Mouse (Mus musculus) hindbrain, embryonic 16.5 days (tissue): Measurements from ENCODE around the gene Gnaq. TPM values are rescaled to one million over a fixed set of nuclear protein-coding genes. Genes with fewer than 3 reads are reported as not detected.

ENCODE experiments used
- ATAC-seq: fragments of 200-750 bp; cut with Nextera tagmentation; 2 replicates; pipeline ENCODE4 v1.8.0; 2017; ENCODE audit warnings: moderate TSS enrichment, moderate library complexity
- H3K27ac ChIP-seq: fragments of 300-500 bp; sonication (generic); 2 replicates; pipeline ENCODE4 v1.5.1; 2014; ENCODE audit warnings: low read depth, mild to moderate bottlenecking, control low read depth, low read length, moderate library complexity
- H3K27me3 ChIP-seq: fragments of 300-500 bp; sonication (generic); replicated peaks from 2 replicates; pipeline ENCODE4 v1.6.1; 2014; ENCODE audit warnings: low read length; ENCODE audit not compliant: control insufficient read depth, insufficient read depth
- H3K36me3 ChIP-seq: fragments of 300-500 bp; sonication (generic); 2 replicates; pipeline ENCODE4 v1.6.1; 2014; ENCODE audit warnings: mild to moderate bottlenecking, low read length, moderate library complexity, mixed read lengths; ENCODE audit not compliant: control insufficient read depth, insufficient read depth
- H3K4me1 ChIP-seq: fragments of 300-500 bp; sonication (generic); 2 replicates; pipeline ENCODE4 v1.6.1; 2014; ENCODE audit warnings: low read depth, low read length; ENCODE audit not compliant: control insufficient read depth, insufficient read depth
- H3K4me2 ChIP-seq: fragments of 300-500 bp; sonication (generic); 2 replicates; pipeline ENCODE4 v1.6.1; 2014; ENCODE audit warnings: mild to moderate bottlenecking, low read length, control low read depth, moderate library complexity
- H3K4me3 ChIP-seq: fragments of 300-500 bp; sonication (generic); 2 replicates; pipeline ENCODE4 v1.5.1; 2014; ENCODE audit warnings: mild to moderate bottlenecking, low read length, control low read depth, moderate library complexity
- H3K9ac ChIP-seq: fragments of 300-500 bp; sonication (generic); 2 replicates; pipeline ENCODE4 v1.6.1; 2014; ENCODE audit warnings: low read depth, mild to moderate bottlenecking, control low read depth, low read length, moderate library complexity
- H3K9me3 ChIP-seq: fragments of 300-500 bp; sonication (generic); 2 replicates; pipeline ENCODE4 v1.6.1; 2014; ENCODE audit warnings: mild to moderate bottlenecking, low read length, moderate library complexity; ENCODE audit not compliant: control insufficient read depth
- WGBS: fragments of 180-500 bp; shearing (Covaris S2); extraction: QIAGEN DNeasy Blood & Tissue Kit; methylation state at CpG from one replicate; pipeline ENCODE4 v1.1.7; 2014; 5-methylcytosine and 5-hydroxymethylcytosine counted together
- polyA plus RNA-seq: library from polyadenylated mRNA; unstranded; fragments of >200 nt; fragmentation: Nextera tagmentation; extraction: Ambion mirVana; gene quantifications from 2 replicates; pipeline ENCODE4 v1.2.1, GENCODE M21; 2015

The Gnaq gene
- polyA plus RNA-seq, 1 experiment from 2014 or later: 104 TPM

DNA sequence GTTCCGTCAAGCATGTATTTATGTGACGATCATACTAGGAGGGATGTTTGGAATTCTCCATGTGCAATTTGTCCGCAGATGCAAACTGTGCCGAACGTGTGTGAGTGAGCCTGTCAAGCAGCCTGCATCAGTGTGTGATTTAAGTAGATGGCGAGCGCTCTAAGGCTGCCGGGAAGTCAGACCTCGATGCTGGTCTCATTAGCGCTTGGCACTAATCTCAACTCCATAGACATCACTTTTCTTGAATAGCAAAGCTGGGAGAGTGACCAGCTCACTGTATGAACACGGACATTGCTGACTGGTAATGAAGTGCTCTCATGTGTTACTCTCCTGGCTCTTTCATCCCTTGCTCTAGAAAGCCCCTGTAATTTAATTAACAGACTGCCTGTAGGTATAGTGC, 252.3 kb downstream of the Gnaq start:
- peaks cover 7% of the 10 kb centered on the region; the same call in 1 of the 2 replicates for H3K36me3 ChIP-seq
- no peaks in the 10 kb centered on the region for H3K9me3 ChIP-seq
- H3K4me2 ChIP-seq: no peak overlapping the region
- WGBS: 50% methylated on average over 11 of the region's 11 CpGs
- H3K4me1 ChIP-seq: peaks cover 11% of the 10 kb centered on the region; the same call in 1 of the 2 replicates
- H3K27me3 ChIP-seq: no peaks in the 10 kb centered on the region
- H3K27ac ChIP-seq: no peak overlapping the region
- ATAC-seq: peak; percentile 43; the same call in 1 of the 2 replicates
- no peak overlapping the region for H3K4me3 ChIP-seq
- H3K9ac ChIP-seq: no peak overlapping the region

DNA sequence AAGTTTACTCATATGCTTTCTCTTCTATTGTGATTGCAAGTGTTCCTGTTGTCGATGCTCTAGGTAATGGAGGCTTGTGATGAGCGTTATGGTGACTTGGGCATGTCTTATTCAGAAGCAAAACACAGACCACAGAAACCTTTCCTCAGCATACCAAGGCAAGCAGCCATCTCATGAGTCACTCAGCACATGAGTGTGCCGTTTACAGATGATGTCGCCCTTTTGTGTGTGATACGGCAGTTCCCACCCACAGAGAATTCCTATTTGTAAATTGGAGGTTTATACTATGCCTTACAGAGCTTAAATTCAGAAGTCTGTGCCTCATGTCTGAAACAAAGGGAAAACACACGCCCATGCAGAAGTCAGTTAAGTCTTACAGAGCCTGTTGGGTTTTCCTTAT, 253.9 kb downstream of the Gnaq start:
- Histone ChIP-seq H3K4me3 (no peak overlapping the region), H3K27me3 (no peaks in the 10 kb centered on the region), H3K27ac (no peak overlapping the region), H3K4me1 (peaks cover 11% of the 10 kb centered on the region; the same call in 1 of the 2 replicates), H3K9me3 (no peaks in the 10 kb centered on the region), H3K36me3 (0 out of 2 replicates have a peak, but pooled peaks cover 6% of the 10 kb centered on the region), H3K4me2 (no peak overlapping the region), H3K9ac (no peak overlapping the region)
- 74% methylated on average over 6 of the region's 6 CpGs for WGBS
- no peak for ATAC-seq

DNA sequence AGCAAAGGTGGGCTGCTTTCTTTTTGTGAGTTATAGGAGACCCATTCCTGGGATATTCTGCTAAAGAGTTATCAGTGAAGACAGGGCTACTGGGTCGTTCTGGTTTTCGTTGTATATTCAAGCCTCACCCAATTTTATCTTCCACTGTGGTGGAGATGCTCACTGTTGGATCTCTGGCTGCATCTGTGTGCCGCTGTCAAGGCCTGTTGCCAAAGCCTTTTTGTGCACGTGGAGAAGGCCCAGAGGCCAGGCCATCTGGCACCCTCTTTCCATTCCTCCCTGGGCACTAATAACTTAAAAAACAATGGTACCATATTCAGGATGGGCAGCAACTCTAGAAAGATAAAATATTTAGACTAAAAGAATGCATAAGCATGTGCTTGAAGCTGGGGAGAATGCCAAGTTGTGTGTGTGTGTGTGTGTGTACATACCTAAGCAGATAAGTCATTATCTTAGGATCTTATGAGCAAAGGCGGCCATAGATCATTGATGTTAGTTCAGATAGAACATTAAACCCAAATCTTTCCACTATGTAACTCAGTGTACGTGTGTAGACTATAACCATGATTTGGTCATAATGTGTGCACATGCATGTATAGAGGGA, 257.7 kb downstream of the Gnaq start:
- Histone ChIP-seq H3K4me1 (peaks cover 8% of the 10 kb centered on the region; the same call in 1 of the 2 replicates), H3K9ac (no peak overlapping the region), H3K9me3 (no peaks in the 10 kb centered on the region), H3K4me3 (no peak overlapping the region), H3K36me3 (0 out of 2 replicates have a peak, but pooled peaks cover 5% of the 10 kb centered on the region), H3K4me2 (no peak overlapping the region), H3K27ac (no peak overlapping the region), H3K27me3 (no peaks in the 10 kb centered on the region)
- 73% methylated on average over 6 of the region's 6 CpGs for WGBS
- ATAC-seq: no peak

DNA sequence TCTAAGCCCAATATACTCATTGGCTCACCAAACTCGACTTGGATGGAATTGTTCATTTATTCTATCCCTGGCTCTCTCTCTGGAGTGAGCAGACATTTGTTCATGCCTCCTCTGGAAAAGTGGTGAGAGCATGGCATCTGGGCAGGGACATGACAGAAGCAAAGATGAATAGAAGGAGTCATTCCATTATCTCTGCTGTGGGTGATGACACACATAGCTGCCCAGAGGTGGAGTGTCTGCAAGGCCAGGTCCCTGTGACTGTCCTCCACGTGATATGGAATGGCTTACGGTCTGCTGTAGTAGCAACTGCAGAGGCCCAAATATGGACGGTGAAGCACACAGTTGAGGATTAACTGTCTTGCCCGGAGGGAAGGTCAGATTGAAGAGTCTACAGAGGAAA, 261.8 kb downstream of the Gnaq start:
- H3K4me2 ChIP-seq: no peak overlapping the region
- ATAC-seq: no peak
- WGBS: 87% methylated on average over 5 of the region's 5 CpGs

DNA sequence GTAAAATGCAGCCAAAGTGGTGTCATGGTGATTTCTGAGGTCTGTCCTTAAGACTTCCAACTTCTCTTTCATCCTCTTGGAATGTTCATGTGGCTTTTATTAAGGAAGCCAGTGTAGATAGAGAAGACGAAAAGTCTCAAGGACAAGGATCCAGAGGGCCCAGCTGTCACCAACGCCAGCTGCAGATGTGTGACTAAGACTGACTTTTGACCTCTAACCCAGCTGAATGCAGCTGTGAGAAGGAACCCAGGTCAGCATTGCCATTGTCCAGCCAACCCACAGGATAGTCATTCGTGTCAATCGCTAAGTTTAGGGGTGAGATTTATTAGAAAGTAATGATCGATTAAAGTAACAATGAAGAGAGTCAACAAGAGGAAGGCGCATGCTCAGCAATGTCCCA, 270.5 kb downstream of the Gnaq start:
- H3K27ac ChIP-seq: no peak overlapping the region
- H3K36me3 ChIP-seq: no peaks in the 10 kb centered on the region
- no peaks in the 10 kb centered on the region for H3K27me3 ChIP-seq
- 75% methylated on average over 6 of the region's 6 CpGs for WGBS
- no peak overlapping the region for H3K4me3 ChIP-seq
- no peaks in the 10 kb centered on the region for H3K9me3 ChIP-seq
- no peak for ATAC-seq
- no peak overlapping the region for H3K4me2 ChIP-seq
- no peak overlapping the region for H3K9ac ChIP-seq
- H3K4me1 ChIP-seq: no peaks in the 10 kb centered on the region

More for the DNA sequence above, 261.8 kb downstream of the Gnaq start:
- Histone ChIP-seq H3K27me3 (no peaks in the 10 kb centered on the region), H3K9ac (no peak overlapping the region), H3K9me3 (no peaks in the 10 kb centered on the region), H3K27ac (no peak overlapping the region), H3K4me1 (no peaks in the 10 kb centered on the region), H3K36me3 (0 out of 2 replicates have a peak, but pooled peaks cover 2% of the 10 kb centered on the region), H3K4me3 (no peak overlapping the region)

DNA sequence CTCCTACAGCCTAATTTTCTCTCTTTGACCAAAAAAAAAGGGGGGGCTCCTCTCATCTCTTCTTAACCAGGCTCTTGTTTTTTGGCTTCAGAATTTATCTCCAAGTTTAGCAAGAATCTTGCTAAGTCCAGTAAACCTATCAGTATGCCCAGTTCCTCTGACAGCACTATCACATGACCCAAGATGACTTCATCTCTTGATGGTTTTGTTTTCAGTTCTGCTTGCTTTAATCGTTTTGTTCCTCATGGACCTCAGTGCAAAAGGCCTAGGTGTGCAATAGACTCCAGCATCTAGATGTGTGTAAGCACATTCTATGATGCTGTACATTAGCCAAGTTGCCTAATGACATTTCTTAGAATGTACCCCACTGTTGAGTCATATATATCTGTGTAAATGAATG, 275.1 kb downstream of the Gnaq start:
- no peak overlapping the region for H3K9ac ChIP-seq
- no peaks in the 10 kb centered on the region for H3K27me3 ChIP-seq
- H3K4me2 ChIP-seq: no peak overlapping the region

DNA sequence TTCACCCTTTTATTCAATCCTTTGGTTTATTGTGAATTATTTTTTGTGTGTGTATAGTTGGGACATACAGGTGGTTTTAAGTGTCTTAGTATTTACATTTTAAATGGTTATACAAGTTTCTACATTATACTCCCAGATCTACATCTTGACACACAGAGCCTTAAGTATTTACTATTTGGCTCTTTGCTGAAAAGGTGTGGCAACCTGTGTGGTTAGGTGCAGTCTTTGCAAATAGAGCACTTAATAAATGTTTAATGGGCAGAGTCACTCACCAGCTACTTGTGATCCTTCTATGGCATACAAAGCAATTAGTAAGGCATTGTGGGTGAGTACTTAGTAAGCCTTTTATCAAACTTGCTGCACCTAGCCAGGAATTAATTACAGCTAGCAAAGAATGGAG, 278.7 kb downstream of the Gnaq start:
- no peak overlapping the region for H3K4me3 ChIP-seq
- no peaks in the 10 kb centered on the region for H3K27me3 ChIP-seq
- no peaks in the 10 kb centered on the region for H3K4me1 ChIP-seq
- H3K9me3 ChIP-seq: no peaks in the 10 kb centered on the region
- H3K4me2 ChIP-seq: no peak overlapping the region
- no peak overlapping the region for H3K9ac ChIP-seq
- no peaks in the 10 kb centered on the region for H3K36me3 ChIP-seq
- ATAC-seq: no peak
- H3K27ac ChIP-seq: no peak overlapping the region

More for the DNA sequence above, 275.1 kb downstream of the Gnaq start:
- H3K27ac ChIP-seq: no peak overlapping the region
- no peak for ATAC-seq
- no peak overlapping the region for H3K4me3 ChIP-seq
- no peaks in the 10 kb centered on the region for H3K36me3 ChIP-seq
- H3K4me1 ChIP-seq: no peaks in the 10 kb centered on the region
- WGBS: 94% methylated on average over 1 of the region's 1 CpGs
- no peaks in the 10 kb centered on the region for H3K9me3 ChIP-seq

DNA sequence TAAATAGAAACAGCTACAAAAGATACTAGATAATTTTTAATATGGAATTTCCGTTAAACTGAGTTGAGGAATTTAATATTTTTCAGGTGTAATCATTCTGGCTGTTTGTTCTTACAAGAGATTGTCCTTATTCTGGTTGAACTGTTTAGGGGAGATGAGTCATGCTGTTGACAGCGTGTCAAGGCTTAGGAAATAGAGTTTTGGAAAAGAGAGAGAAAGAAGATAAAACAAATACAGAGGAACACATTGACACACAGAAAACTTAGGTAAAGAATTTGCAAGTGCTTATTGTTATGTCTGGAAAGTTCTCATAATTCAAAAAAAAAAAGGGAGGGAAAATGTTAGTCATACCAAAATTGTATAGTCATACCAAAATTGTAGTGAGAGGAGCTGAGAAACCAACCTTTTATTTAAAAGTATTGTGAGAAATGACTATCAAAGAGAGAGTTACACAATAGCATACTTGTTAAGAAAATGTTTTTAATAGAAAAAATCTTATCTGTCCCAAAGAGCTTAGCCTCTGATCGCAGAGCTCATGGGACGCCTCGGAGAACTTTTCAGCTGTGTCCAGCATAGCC, 285.5 kb downstream of the Gnaq start:
- no peak overlapping the region for H3K9ac ChIP-seq
- H3K4me2 ChIP-seq: no peak overlapping the region
- H3K4me3 ChIP-seq: no peak overlapping the region
- WGBS: 91% methylated on average over 5 of the region's 5 CpGs
- ATAC-seq: no peak
- H3K27me3 ChIP-seq: no peaks in the 10 kb centered on the region
- no peaks in the 10 kb centered on the region for H3K4me1 ChIP-seq
- no peak overlapping the region for H3K27ac ChIP-seq
- H3K9me3 ChIP-seq: no peaks in the 10 kb centered on the region
- H3K36me3 ChIP-seq: no peaks in the 10 kb centered on the region

DNA sequence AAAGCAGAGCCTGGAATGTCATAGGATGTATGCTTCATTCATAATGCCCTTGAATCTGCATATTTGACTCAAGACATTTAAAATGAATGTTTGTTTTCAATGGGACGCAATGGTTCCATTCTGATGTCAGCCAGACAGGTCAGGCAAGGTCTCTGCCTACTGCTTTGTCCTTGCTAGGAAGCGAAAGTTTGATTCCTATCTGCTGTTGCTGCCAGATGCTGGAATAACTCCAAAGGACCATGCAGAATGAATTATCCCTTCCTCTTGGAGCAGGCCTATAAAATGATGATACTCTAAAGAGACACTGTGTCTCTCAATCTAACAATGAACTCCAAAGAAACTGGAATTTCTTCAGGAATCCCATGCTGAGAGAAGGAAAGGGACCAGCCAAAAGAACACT, 293.0 kb downstream of the Gnaq start:
- Histone ChIP-seq H3K9ac (no peak overlapping the region), H3K4me2 (no peak overlapping the region), H3K36me3 (no peaks in the 10 kb centered on the region), H3K27me3 (no peaks in the 10 kb centered on the region), H3K4me1 (no peaks in the 10 kb centered on the region), H3K27ac (no peak overlapping the region), H3K9me3 (peaks cover 9% of the 10 kb centered on the region), H3K4me3 (no peak overlapping the region)
- no peak for ATAC-seq
- WGBS: 70% methylated on average over 2 of the region's 2 CpGs
